Mouse (Mus musculus): ENCODE data around the gene Shf. TPM values are rescaled to one million over a fixed set of nuclear protein-coding genes. Genes with fewer than 3 reads are reported as not detected.

Shf gene
- polyA plus RNA-seq, 1 experiment: 18.5 TPM

DNA sequence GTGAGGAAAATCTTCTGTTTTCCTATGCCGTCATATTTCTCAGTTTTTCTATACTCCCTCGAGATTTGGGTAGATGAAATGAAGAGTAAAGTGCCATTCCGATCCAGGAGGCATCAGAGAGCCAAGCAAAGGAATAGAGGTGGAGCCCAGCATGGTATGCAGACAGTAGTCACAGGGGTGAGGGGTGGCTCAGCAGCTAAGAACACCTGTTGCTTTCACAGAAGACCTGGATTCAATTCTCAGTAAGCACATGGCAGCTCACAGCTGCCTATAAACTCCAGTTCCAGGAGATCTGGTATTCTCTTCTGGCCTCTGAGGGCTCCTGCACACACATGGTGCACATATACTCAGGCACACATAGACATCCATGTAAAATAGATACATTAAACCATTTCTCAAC lies 3.1 kb upstream of the Shf start:
- 72% methylated on average over 3 of the region's 3 CpGs for WGBS

DNA sequence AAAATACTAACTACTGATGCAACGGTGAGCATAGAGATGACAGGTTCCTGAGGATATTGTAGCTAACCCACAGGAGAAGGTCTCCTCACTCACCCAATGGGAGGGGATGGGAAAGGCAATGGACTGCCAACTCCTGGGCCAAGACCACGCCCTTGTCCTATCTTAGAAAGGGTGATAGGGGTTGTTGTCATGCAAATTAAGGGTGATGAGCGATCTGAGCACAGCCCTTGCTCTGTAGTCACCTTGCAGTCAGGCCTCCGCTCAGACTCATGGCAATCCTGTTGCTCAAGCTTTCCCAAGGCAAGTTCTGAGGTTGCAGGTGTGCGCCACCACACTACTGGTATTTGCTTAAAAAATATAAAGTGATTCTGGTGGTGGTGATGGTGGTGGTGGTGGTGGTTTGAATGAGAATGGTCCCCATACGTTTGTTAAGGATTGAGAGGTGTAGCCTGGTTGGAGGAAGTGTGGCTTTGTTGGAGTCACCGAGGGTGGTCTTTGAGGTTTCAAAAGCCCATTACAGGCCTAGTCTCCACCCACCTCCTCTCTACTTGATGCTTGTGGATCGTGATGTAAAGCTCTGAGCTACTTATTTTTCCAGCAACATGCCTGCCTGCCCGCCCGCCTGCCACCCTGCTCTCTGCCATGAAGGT lies 1.3 kb upstream of the Shf start:
- DNase-seq (ENCODE audit: low read depth, low spot score): no peak
- WGBS: 72% methylated on average over 10 of the region's 10 CpGs

More for the DNA sequence above, 3.1 kb upstream of the Shf start:
- DNase-seq (ENCODE audit: low read depth, low spot score): no peak

DNA sequence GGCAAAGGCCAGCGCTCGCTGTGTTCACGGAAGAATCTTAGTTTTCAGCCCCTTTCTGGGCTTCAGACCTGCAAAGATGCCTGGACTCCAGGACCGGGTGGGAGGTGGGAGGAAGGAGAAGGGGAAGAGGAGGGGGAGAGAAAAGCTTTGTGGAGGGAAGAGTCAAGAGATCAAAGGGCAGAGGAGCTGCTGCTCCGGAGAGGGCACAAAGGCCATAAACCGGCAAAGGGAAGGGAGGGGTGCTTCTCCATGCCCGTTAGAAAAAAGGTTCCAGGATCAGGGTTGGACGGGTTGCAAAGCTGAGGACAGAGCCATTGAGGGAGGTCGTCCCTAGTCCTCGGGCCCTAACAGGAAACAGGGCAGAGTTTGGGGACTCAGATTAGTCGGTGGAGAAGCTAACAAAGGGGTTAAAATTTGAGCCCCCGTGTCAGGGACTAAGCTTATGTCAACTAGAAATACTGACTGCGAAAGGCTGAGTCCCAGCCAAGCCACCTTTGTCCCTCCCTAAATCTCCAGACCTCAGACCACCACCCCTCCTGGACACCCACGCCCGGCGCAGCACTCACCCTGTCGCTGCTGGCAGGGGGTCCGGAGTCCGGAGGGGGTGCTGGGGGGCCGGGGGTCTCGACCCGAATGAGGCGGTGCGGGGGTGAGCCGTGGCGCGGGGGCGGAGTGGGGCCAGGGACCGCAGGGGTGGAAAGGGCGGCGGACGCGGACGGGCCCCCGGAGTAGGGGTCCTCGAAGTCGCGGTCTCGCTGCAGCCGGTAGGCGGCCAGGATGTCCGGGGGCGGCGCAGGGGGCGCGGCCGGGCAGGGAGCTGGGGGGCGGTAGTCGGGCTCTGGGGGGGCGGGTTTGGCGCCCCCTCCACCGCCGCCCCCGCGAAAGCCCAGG lies 636 bp downstream of the Shf start:
- 4% methylated on average over 44 of the region's 55 CpGs for WGBS
- DNase-seq (ENCODE audit: low read depth, low spot score): no peak

DNA sequence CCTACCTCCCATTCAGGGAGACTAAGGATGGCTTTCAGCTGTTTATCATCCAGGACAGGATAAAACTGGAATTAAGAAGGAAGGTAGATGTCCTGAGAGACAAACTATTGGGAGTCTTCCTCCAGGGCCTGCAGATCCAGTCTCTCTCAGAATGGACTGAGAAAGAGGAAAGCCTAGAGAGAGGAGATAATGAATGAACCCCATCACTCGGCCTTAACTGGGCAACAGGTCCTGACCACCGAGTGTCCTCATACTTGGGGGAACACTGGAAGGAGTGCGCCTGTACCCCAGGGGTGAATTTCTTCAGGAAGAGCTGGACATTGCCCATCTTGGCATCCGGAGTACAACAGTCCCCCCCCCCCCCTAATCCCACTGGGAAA lies 1.3 kb downstream of the Shf start:
- DNase-seq (ENCODE audit: low read depth, low spot score): no peak
- 22% methylated on average over 4 of the region's 4 CpGs for WGBS

DNA sequence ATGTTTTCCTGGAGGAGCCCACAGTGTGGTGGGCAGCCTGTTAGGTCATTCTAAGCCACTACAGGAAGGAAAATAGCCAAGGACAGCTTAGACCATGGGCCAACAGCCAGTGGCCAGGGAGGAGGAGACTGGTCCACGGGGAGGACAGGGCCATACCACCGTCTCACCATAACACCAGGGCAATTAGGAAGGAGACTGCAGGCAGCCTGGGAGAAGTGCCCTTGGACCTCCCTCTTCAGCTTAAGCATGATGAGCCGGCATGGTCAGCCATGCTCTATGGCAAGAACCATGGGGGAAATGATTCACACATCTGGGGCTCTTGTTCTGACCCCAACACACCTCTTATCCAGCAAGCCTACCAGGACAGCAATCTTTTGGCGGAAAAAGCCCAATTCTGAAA lies 1.8 kb downstream of the Shf start:
- 43% methylated on average over 4 of the region's 4 CpGs for WGBS

DNA sequence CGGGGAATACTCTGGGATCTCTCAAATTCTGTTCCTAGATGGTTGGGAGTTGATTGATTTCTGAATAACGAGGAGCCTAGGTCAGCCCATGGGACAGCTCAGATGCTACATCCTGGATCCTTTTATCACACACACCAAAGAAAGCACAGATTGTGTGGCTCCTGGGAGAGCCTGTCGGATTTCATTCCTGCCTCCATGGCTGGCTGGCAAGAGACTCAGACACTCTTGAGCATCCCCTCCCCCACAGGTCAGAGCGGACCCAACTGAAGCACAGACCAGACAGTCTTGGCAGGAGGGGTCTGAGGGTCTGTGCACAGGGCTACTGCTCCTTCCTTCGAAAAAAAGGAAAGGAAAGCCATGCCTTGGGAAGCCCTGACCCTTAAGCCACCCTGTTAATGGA lies 2.3 kb downstream of the Shf start:
- 82% methylated on average over 5 of the region's 5 CpGs for WGBS
- no peak for DNase-seq (ENCODE audit: low read depth, low spot score)

More for the DNA sequence above, 1.8 kb downstream of the Shf start:
- no peak for DNase-seq (ENCODE audit: low read depth, low spot score)

DNA sequence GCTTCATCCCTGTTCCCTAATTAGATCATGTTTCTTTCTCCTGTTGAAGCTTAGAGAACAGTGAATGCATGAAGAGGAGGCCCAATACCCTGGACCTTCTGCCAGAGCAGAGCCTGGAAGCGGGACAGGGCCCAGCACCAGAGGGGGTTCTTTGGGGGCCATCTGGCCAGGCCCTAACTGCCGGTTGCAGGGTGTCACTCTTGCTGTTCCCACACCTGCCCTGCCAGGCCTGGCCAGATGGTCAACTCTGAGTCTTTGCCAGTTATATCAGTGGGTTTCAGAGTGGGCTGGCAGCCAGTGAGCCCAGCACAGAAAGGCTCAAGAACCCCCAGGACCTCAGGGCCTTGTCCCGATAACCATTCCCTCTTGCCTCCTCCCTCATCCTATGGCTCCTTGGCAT lies 2.9 kb downstream of the Shf start:
- DNase-seq (ENCODE audit: low read depth, low spot score): no peak
- 89% methylated on average over 3 of the region's 3 CpGs for WGBS

DNA sequence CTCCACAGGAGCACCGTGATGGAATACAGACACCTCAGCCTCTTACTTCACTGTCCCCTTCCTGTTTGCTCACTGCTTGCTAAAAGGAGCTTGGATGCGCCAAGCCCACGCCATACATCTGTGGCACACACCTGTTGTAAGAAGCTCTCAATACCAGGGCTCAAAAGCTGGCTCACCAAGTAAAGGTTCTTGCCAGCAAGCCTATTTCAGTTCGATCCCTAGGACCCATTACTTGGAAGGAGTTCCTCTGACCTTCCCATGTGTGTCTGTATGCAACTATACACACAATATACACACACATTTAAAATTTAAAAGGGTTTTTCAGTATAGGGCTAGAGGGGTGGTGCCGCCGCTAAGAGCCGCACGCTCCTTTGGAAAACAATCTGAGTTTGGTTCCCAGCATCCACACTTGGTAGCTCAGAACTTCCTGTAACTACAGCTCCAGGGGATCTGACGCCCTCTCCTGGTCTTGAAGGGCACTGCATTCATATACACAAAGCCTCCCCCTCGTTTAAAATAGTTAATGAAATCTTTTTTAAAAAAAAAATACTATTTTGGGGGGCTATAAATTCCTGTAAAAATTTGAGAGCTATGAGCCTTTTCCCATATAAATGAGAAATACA lies 3.6 kb downstream of the Shf start:
- 80% methylated on average over 10 of the region's 10 CpGs for WGBS
- no peak for DNase-seq (ENCODE audit: low read depth, low spot score)

DNA sequence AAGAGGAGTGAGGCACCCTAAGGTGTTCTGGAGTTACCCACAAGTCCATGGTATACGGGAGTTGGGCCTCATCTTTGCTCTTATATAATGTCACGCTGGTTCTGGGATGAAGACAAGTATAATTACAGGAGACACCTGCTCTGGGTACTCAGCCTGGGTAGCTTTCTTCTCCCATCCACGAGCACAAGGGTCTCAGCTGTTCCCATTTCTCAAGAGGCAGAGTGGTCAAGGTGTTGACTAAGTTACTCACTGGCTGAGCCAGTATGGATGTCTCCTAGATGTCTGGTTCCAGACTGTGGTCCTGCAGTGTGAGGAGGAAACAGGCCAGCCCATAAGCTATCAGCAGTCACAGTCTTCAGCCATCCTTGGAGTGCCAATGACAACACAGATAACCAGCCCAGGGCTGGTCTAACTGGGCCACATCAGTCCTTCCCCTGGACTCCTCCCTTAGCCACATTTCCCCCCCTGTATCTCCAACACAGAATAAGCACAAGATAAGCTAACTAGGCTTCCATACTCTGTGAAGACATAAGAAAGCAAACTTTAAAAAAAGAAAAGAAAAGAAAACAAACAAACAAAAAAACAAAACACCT lies 4.5 kb downstream of the Shf start:
- no peak for DNase-seq (ENCODE audit: low read depth, low spot score)
- 91% methylated on average over 3 of the region's 3 CpGs for WGBS

DNA sequence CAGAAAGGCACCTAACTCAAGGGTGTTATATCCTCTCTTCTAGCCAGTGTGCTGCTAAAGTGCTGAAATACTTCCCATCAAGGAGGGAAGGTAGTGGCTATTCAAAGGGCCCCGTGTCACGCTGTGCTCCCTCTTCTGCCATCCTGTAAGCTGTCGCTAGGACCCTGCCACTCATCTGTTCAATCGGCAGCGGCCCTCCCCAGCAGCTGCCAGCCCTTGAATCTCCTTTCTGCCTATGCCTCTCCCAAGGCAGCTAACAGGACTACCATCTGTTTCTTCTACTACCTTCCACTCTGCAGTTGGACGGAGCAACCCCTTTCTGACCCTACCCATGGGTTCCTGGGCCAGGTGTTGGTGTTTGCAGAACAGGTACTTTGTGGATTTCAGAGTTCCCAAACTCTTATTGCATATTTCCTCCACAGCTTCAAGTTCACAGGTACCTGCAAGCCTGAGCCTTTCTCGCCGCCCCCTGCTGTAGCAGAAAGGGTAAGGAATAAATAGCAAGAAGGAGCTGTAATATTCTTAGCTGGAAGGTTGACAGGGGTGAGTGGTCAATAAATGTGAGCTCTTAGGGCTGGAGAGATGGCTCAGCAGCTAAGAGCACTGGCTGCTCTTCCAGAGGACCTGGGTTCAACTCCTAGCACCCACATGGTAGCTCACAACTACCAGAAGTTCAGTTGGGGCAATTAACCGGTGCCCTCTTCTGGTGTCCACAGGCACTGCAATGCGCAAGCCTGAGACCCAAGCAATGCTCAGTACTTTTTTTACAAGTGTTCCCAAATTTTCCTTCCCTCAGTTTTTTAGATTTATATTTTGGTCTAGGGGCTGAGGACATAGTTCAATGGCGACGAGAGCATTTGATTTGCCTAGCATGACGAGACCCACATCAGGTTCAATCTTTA lies 6.1 kb downstream of the Shf start:
- no peak for DNase-seq (ENCODE audit: low read depth, low spot score)
- 91% methylated on average over 13 of the region's 13 CpGs for WGBS

DNA sequence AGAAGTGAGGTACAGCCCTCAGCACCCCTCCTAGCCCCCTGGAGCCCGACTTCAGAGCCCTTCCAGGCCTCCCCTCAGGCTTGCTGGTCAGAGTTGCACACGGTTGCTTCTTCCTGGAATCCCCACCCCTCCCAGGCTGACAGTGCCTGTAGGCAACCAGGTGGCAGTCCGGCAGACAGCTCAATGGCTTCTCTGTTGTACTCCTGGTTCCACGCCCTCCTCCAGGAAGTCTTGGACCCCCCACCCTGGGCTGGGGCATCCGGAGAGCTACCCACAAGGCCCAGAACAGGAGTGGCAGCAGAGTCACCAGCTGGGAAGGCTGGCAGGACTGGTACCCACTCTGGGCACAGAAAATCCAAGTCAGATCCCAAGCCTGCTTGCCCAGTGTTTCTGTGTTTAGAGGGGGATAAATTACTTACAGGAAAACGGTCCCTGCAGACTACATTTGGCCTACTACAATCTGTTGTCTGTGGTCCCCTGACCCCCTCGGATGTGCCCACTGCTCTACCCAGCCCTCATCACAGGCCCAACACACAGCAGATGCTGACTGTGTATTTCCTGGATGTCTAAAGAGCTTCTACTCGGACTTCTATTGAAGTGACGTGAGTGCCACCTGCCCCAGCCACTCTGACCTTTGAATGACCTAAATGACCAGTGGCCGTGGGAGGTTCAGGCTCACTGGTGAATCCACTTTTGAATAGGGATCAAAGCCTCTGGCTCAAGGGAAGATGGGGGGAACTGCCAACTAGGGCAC lies 6.9 kb downstream of the Shf start:
- 41% methylated on average over 10 of the region's 10 CpGs for WGBS
- DNase-seq (ENCODE audit: low read depth, low spot score): no peak

DNA sequence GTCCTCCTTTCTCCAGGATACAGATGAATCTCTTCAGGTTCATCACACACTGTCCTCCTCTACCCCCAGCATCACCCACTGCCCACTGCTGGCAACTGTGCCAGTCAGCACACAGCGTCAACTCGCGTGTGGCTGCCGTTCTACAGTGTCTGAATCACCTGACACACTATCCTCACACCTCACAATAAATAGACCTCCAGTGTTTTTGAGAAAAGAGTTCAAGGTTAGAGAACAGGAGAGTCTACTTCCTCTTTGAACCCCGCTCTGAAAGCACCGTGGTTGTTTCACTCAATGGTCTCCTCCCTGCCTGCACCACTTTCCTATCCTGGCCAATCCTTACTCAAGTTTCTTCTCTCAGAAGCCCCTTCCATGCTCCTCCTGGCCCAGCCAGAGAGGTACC lies 7.8 kb downstream of the Shf start:
- 21% methylated on average over 6 of the region's 6 CpGs for WGBS
- DNase-seq (ENCODE audit: low read depth, low spot score): no peak

DNA sequence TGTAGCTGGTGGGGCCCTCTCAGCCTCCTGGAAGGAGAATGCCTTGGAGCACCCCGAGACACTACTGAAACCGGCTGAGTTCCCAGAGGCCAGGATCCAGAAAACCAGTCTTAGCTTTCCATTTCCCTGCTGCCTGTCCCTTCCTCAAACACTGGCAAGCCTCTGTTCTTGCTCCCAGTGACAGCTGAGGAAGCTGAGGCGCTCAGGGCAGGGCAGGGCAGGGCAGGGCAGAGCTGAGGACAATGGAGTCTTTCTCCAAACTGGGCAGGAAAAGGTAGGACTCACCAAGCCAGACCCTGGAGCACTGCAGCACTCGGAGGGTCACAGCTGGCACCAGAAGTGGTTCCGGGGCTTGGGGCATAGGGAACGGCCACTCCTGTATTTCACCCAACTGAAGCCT lies 8.7 kb downstream of the Shf start:
- WGBS: 39% methylated on average over 6 of the region's 6 CpGs
- no peak for DNase-seq (ENCODE audit: low read depth, low spot score)

DNA sequence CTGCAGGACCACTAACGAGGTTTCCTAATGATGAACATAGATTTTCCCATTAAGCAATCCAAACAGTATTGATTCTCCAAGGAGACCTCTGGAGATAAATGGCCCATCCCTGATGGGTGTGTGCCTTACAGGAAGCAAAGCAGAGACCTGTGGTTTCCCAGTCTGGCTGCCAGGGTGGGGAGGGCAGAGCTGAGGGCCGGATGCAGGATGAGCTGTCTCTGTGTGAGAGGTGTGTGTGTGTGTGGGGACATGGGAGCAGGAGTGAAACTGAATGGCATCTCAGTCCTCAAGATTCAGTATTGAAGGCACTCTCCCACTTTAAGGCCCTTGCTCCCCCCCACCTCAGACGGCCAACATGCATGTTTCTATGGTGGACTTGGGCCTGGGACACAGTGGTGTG lies 12.8 kb downstream of the Shf start:
- 81% methylated on average over 3 of the region's 3 CpGs for WGBS
- no peak for DNase-seq (ENCODE audit: low read depth, low spot score)

DNA sequence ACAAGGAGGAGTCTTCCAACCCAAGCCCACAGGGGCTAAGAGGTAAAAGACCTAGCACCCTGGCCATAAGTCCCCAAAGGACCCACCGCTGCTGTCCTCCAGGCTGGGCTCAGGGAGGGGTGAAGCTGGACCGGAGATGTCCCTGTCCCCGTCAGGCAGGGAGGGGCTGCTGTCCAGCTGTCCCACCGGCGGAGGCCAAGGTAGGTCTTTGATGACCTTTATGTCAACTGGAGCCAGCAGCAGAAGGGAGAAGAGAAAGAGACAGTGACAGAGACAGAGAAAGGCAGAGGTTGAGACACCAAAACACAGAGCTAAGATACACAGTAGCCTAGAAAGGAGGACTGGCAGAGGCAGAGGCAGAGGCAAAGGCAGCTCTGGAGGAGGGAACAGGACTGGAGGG lies 13.6 kb downstream of the Shf start:
- DNase-seq (ENCODE audit: low read depth, low spot score): no peak

DNA sequence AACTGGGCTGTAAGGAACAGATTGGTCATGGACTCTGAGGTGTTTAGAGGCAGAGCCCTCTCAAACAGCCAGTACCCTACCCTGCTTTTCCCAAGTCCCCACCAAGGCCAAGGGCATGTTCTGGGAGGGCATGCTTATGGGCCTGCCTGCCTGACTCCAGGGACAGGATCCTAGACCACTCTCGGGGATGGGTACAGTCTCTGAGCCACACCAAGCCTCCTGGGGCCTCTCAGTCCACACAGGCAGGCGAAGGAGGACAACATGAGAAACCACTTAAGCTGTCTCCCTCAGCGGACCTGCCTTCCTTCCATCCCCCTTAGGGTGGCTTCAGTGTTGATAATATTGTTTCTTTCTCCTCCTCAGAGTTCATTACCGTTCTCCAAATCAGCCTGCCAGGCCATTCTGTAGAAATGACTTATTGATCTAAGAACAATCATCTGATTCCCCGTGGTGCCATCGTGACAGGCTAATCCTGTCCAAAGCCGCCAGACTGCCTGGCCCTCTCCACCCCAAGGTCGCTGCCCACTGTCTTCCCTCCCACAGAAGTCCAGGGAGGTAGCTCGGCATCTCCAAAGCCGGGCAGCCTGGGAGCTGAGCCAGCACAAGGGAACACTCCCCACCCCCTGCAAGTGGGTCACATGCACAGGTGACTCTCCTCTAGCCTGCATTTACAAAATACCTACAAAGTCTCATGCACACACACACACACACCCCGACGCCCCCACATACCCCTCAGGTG lies 14.6 kb downstream of the Shf start:
- WGBS: 78% methylated on average over 12 of the region's 12 CpGs
- DNase-seq (ENCODE audit: low read depth, low spot score): no peak

More for the DNA sequence above, 13.6 kb downstream of the Shf start:
- 87% methylated on average over 5 of the region's 5 CpGs for WGBS

DNA sequence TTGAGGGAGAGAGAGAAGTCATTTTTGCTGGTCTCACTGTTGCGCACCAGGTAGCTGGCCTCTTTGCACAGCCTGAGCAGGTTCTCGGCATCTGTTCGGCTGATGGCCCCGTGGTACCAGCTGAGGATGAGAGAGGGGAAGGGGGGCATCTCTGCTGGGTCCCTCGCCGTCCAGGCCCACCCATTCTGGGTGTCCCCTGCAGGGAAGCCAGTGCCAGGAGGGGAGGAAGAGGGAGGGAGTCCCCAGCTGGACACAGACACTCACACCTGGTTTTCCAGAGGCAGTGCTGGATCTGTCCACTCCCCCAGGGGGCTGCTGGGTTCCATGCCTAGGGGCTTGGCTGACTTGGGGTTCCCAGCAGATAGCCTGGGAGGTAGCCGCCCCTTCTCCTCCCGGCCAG lies 15.2 kb downstream of the Shf start:
- WGBS: 92% methylated on average over 8 of the region's 8 CpGs
- DNase-seq (ENCODE audit: low read depth, low spot score): no peak

DNA sequence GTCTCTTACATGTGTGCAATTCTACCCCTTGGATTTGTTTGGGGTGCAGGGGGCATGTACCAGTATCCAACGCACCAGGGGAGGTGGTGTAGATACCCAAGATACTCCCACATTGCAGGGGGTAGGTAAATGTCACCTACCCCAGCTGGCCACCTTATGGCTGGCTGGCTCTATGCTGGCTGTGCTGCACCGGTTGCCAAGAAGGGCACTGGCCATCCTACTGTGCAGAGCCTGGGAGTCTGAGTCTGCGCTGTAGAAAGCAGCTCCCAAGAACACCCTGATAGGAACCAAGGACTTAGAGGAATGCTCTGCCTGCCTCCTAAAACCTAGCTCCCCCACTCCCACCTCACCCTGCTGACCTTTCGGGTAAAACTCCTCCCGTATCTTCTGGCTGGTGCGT lies 16.0 kb downstream of the Shf start:
- no peak for DNase-seq (ENCODE audit: low read depth, low spot score)
- 90% methylated on average over 6 of the region's 6 CpGs for WGBS

Measured in large intestine, adult 2 months (tissue).